12 mouse cellular contexts compared by ENCODE assay signal in genomic region chr16:38044551-38044950, GRCm38 (mm10). TPM values are rescaled to one million over a fixed set of nuclear protein-coding genes. Genes with fewer than 3 reads are reported as not detected.
DNase-seq lines count a peak whose midpoint lies in the region; ATAC-seq lines count a peak whose summit lies in the region.
"Had no signal": no experiment of that assay in that cellular context is flagged by ENCODE, and none has a peak within 500 bp of the region (broad histone marks: within the 10 kb centered on the region; RNA-seq: fewer than 3 reads in every experiment).

No protein-coding gene starts in this region.

- no peaks in the 10 kb centered on the region for H3K27me3 ChIP-seq in forebrain, embryonic 14.5 days (replicated peaks; ENCODE audit: control insufficient read depth, insufficient read depth, low read length)
- no peaks in the 10 kb centered on the region for H3K27me3 ChIP-seq in forebrain, embryonic 11.5 days (ENCODE audit: control insufficient read depth, insufficient read depth, low read length)
- H3K27me3 ChIP-seq: intestine, embryonic 15.5 days had no signal

- no peak overlapping the region for H3K4me2 ChIP-seq in forebrain, embryonic 14.5 days (ENCODE audit: low read length)
- H3K4me2 ChIP-seq in forebrain, embryonic 11.5 days (ENCODE audit: low read depth, low read length, severe bottlenecking): no peak overlapping the region
- H3K4me2 ChIP-seq: intestine, embryonic 15.5 days; neural tube, embryonic 12.5 days had no signal

- peak; percentile 82; the same call in 1 of the 2 replicates for ATAC-seq in forebrain, embryonic 14.5 days
- ATAC-seq in forebrain, embryonic 11.5 days (replicated peaks; ENCODE audit: low FRiP score): no peak
- ATAC-seq: intestine, embryonic 15.5 days; liver, postnatal 0 days had no signal

- H3K9ac ChIP-seq in forebrain, embryonic 14.5 days (ENCODE audit: low read length): no peak overlapping the region
- H3K9ac ChIP-seq in forebrain, embryonic 11.5 days (ENCODE audit: low read length): no peak overlapping the region
- H3K9ac ChIP-seq: intestine, embryonic 15.5 days; liver, postnatal 0 days; neural tube, embryonic 12.5 days had no signal

- H3K27ac ChIP-seq in forebrain, embryonic 14.5 days (ENCODE audit: low read depth, low read length): no peak overlapping the region
- H3K27ac ChIP-seq in forebrain, embryonic 11.5 days (ENCODE audit: low read depth, low read length): no peak overlapping the region
- H3K27ac ChIP-seq: intestine, embryonic 15.5 days; neural tube, embryonic 12.5 days had no signal

- H3K36me3 ChIP-seq in forebrain, embryonic 14.5 days (ENCODE audit: control insufficient read depth, insufficient read depth, low read length): no peaks in the 10 kb centered on the region
- no peaks in the 10 kb centered on the region for H3K36me3 ChIP-seq in forebrain, embryonic 11.5 days (ENCODE audit: control insufficient read depth, insufficient read depth, low read length)
- H3K36me3 ChIP-seq: intestine, embryonic 15.5 days; neural tube, embryonic 12.5 days had no signal

- H3K4me1 ChIP-seq in forebrain, embryonic 14.5 days (ENCODE audit: control insufficient read depth, insufficient read depth, low read length): no peaks in the 10 kb centered on the region
- no peaks in the 10 kb centered on the region for H3K4me1 ChIP-seq in forebrain, embryonic 11.5 days (replicated peaks; ENCODE audit: control insufficient read depth, insufficient read depth, low read length)
- H3K4me1 ChIP-seq: intestine, embryonic 15.5 days; neural tube, embryonic 12.5 days had no signal

- no peaks in the 10 kb centered on the region for H3K9me3 ChIP-seq in forebrain, embryonic 14.5 days (replicated peaks; ENCODE audit: control insufficient read depth, low read length)
- H3K9me3 ChIP-seq in forebrain, embryonic 11.5 days (ENCODE audit: control insufficient read depth, low read length): no peaks in the 10 kb centered on the region
- H3K9me3 ChIP-seq: intestine, embryonic 15.5 days; neural tube, embryonic 12.5 days had no signal

- 68% methylated on average over 5 of the region's 5 CpGs for WGBS in forebrain, embryonic 14.5 days
- WGBS in forebrain, embryonic 11.5 days: 88% methylated on average over 5 of the region's 5 CpGs

- peak; percentile 70 for DNase-seq in forebrain, embryonic 14.5 days (ENCODE audit: low spot score)
- DNase-seq in forebrain, embryonic 11.5 days (ENCODE audit: low spot score): no peak
- DNase-seq in right cerebral cortex, adult 18-20 months: peak; percentile 6
- DNase-seq in right cerebral cortex, postnatal 25 days: no peak
- DNase-seq in layer of hippocampus, adult 9-11 months: peak; percentile 51
- no peak for DNase-seq in urinary bladder, adult 18-20 months (ENCODE audit: low spot score in 2 of 2)
- DNase-seq in adrenal gland, adult 18-20 months (ENCODE audit: low spot score in 2 of 2): no peak
- DNase-seq in spleen, adult 12 weeks (ENCODE audit: low spot score): no peak
- DNase-seq: adrenal gland, adult 2 months; liver, postnatal 0 days had no signal

- H3K4me3 ChIP-seq in forebrain, embryonic 14.5 days (ENCODE audit: low read depth, low read length): no peak overlapping the region
- no peak overlapping the region for H3K4me3 ChIP-seq in forebrain, embryonic 11.5 days (ENCODE audit: low read depth, low read length)
- H3K4me3 ChIP-seq: intestine, embryonic 15.5 days; neural tube, embryonic 12.5 days had no signal

RNA-seq across cellular contexts. Expression of gene Gsk3b, which starts 44.2 kb away (rescaled TPM):
- polyA plus RNA-seq in forebrain, embryonic 14.5 days (2014; fragmentation: Nextera tagmentation; extraction: Ambion mirVana): 130 and 156 TPM in 2 replicates
- 106 and 110 TPM in 2 replicates for polyA plus RNA-seq in forebrain, embryonic 11.5 days (2014; fragmentation: Nextera tagmentation; extraction: Ambion mirVana)
- 10 to 100 TPM; 57.1 to 70.4 TPM for total RNA-seq in adrenal gland, adult 18-20 months (2021)

Comparison
In these comparisons a context has a peak if more than half of its experiments do, and no peak if none do; other contexts are left out.
1. DNase-seq: peak in forebrain, embryonic 14.5 days (single experiment), right cerebral cortex, adult 18-20 months (single experiment) and layer of hippocampus, adult 9-11 months (single experiment); none in forebrain, embryonic 11.5 days (single experiment), right cerebral cortex, postnatal 25 days (single experiment), urinary bladder, adult 18-20 months (0 of 2), adrenal gland, adult 18-20 months (0 of 2) and spleen, adult 12 weeks (single experiment).